Mouse (Mus musculus): ENCODE measurements around the gene Olfr1329.
"Not testable (repeated sequence)": the region's sequence is repeated elsewhere in the genome, so short reads cannot be mapped to it uniquely, and the experiment has no call there.

Gene Olfr1329

GRCm38 (mm10) chr4:118917365-118917764 lies at the start of gene Olfr1329:
Gene Olfr1329, minus strand, starts transcription at chr4:118917465.
- DNase-seq = not testable (repeated sequence)

- DNase-seq = peak; percentile 4
Observed at GRCm38 (mm10) chr4:118961141-118961628, 43.9 kb upstream of the Olfr1329 start, which contains the start of gene Lao1. Gene Lao1, plus strand, starts transcription at chr4:118961578.

GRCm38 (mm10) chr4:118958812-118959211 lies 41.5 kb upstream of the Olfr1329 start:
- no peak for DNase-seq

GRCm38 (mm10) chr4:118938512-118938911 lies 21.2 kb upstream of the Olfr1329 start, which contains the start of gene Olfr1328:
Gene Olfr1328, minus strand, starts transcription at chr4:118938612.
- no peak for DNase-seq

- DNase-seq = not testable (repeated sequence)
Observed at GRCm38 (mm10) chr4:118931326-118931725, 14.1 kb upstream of the Olfr1329 start.

GRCm38 (mm10) chr4:118901981-118902380 lies 15.3 kb downstream of the Olfr1329 start:
- DNase-seq = no peak

- no peak for DNase-seq
Observed at GRCm38 (mm10) chr4:118888297-118888696, 29.0 kb downstream of the Olfr1329 start, which contains the start of gene Olfr1330. Gene Olfr1330, plus strand, starts transcription at chr4:118888597.

GRCm38 (mm10) chr4:118867566-118867965 lies 49.7 kb downstream of the Olfr1329 start:
- DNase-seq = no peak
